ENCODE assay signal across 9 mouse cellular contexts in the genomic region with DNA sequence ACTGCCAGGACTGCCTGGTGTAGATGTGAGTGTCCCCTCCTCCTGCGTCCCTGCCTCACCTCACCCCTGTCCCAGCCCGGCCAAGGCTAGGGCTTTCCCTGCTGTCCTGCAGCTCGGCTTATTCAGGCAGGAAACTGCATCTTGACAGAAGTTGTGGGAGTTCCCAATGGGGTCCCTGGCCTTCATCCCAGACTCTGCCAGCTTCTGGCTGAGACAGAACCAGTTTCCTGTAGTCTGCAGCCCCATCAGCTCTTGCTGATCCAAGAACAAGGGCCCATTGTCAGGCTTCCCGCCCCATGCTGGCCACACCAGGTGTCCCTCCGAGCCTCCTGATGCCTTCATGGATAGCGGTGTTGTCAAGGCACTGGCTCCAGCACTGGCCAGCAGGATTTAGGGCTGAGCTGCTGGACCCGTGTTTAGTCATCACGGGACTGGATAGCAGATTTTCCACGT. TPM values are rescaled to one million over a fixed set of nuclear protein-coding genes. Genes with fewer than 3 reads are reported as not detected.
DNase-seq lines count a peak whose midpoint lies in the region; ATAC-seq lines count a peak whose summit lies in the region.
"Had no signal": no experiment of that assay in that cellular context is flagged by ENCODE, and none has a peak within 500 bp of the region (broad histone marks: within the 10 kb centered on the region; RNA-seq: fewer than 3 reads in every experiment).

No protein-coding gene starts in this region.

- H3K4me1 ChIP-seq in embryonic facial prominence, embryonic 15.5 days = peaks cover 20% of the 10 kb centered on the region
- peaks cover 45% of the 10 kb centered on the region for H3K4me1 ChIP-seq in limb, embryonic 15.5 days
- H3K4me1 ChIP-seq in kidney, embryonic 14.5 days (ENCODE audit: control insufficient read depth, insufficient read depth, low read length) = peaks cover 2% of the 10 kb centered on the region; the same call in 1 of the 2 replicates
- no peaks in the 10 kb centered on the region for H3K4me1 ChIP-seq in liver, embryonic 11.5 days (replicated peaks; ENCODE audit: control insufficient read depth, insufficient read depth, low read length)

- H3K36me3 ChIP-seq in embryonic facial prominence, embryonic 15.5 days = peaks cover under 1% of the 10 kb centered on the region; the same call in 1 of the 2 replicates
- H3K36me3 ChIP-seq in limb, embryonic 15.5 days = peaks cover 3% of the 10 kb centered on the region; the same call in 1 of the 2 replicates
- peaks cover under 1% of the 10 kb centered on the region for H3K36me3 ChIP-seq in kidney, embryonic 14.5 days (ENCODE audit: control insufficient read depth, insufficient read depth, low read length)
- H3K36me3 ChIP-seq in liver, embryonic 11.5 days (ENCODE audit: control insufficient read depth, insufficient read depth, low read length) = no peaks in the 10 kb centered on the region

- 10% methylated on average over 9 of the region's 9 CpGs for WGBS in embryonic facial prominence, embryonic 15.5 days
- 27% methylated on average over 9 of the region's 9 CpGs for WGBS in limb, embryonic 15.5 days
- 29% methylated on average over 9 of the region's 9 CpGs for WGBS in kidney, embryonic 14.5 days
- 32% methylated on average over 9 of the region's 9 CpGs for WGBS in liver, embryonic 11.5 days

- peak overlapping the region; percentile 19; the same call in 1 of the 2 replicates for H3K4me2 ChIP-seq in embryonic facial prominence, embryonic 15.5 days (replicated peaks)
- H3K4me2 ChIP-seq in limb, embryonic 15.5 days = peak overlapping the region; percentile 67
- no peak overlapping the region for H3K4me2 ChIP-seq in kidney, embryonic 14.5 days (replicated peaks; ENCODE audit: low read depth, low read length)
- no peak overlapping the region for H3K4me2 ChIP-seq in liver, embryonic 11.5 days

- peak; percentile 59 to 69 for DNase-seq in layer of hippocampus, postnatal 10 days (ENCODE audit: low spot score in 2 of 2)
- DNase-seq in layer of hippocampus, adult 9-10 months (ENCODE audit: low spot score) = no peak
- peak; percentile 57 to 63 for DNase-seq in cerebellum, adult 18-20 months
- DNase-seq in liver, embryonic 11.5 days (ENCODE audit: low spot score) = no peak
- DNase-seq in heart, postnatal 10 days = no peak

- intact Hi-C loops in heart, postnatal 10 days (cut with DNase I) = no loop called here

- no peak for ATAC-seq in embryonic facial prominence, embryonic 15.5 days (ENCODE audit: insufficient number of reproducible peaks, low FRiP score, low TSS enrichment, low read depth)
- no peak for ATAC-seq in limb, embryonic 15.5 days (ENCODE audit: insufficient number of reproducible peaks, low FRiP score, low TSS enrichment, low read depth)
- ATAC-seq in kidney, embryonic 14.5 days (ENCODE audit: low FRiP score, low TSS enrichment) = no peak
- ATAC-seq in liver, embryonic 11.5 days (replicated peaks; ENCODE audit: low FRiP score) = no peak

- H3K4me3 ChIP-seq in embryonic facial prominence, embryonic 15.5 days (replicated peaks) = no peak overlapping the region
- H3K4me3 ChIP-seq in limb, embryonic 15.5 days = peak overlapping the region; percentile 44
- H3K4me3 ChIP-seq in kidney, embryonic 14.5 days (ENCODE audit: low read length) = no peak overlapping the region
- H3K4me3 ChIP-seq in liver, embryonic 11.5 days (ENCODE audit: low read depth, low read length) = no peak overlapping the region
- H3K4me3 ChIP-seq: erythroblast, embryonic 14.5 days had no signal

- H3K9ac ChIP-seq in embryonic facial prominence, embryonic 15.5 days = no peak overlapping the region
- H3K9ac ChIP-seq in limb, embryonic 15.5 days = peak overlapping the region; percentile 7; the same call in 1 of the 2 replicates
- H3K9ac ChIP-seq in kidney, embryonic 14.5 days (ENCODE audit: low read depth, low read length) = no peak overlapping the region
- no peak overlapping the region for H3K9ac ChIP-seq in liver, embryonic 11.5 days (ENCODE audit: low read depth, low read length)

- peaks cover 19% of the 10 kb centered on the region for H3K27me3 ChIP-seq in embryonic facial prominence, embryonic 15.5 days
- H3K27me3 ChIP-seq in limb, embryonic 15.5 days = peaks cover 16% of the 10 kb centered on the region; the same call in 1 of the 2 replicates
- peaks cover 13% of the 10 kb centered on the region for H3K27me3 ChIP-seq in kidney, embryonic 14.5 days (ENCODE audit: control insufficient read depth, insufficient read depth, low read length)
- peaks cover 34% of the 10 kb centered on the region for H3K27me3 ChIP-seq in liver, embryonic 11.5 days (replicated peaks; ENCODE audit: control insufficient read depth, insufficient read depth, low read length)

- peak overlapping the region; percentile 53; the same call in 1 of the 2 replicates for H3K27ac ChIP-seq in embryonic facial prominence, embryonic 15.5 days (replicated peaks)
- H3K27ac ChIP-seq in limb, embryonic 15.5 days = peak overlapping the region; percentile 84
- H3K27ac ChIP-seq in kidney, embryonic 14.5 days (ENCODE audit: low read depth, low read length) = no peak overlapping the region
- H3K27ac ChIP-seq in liver, embryonic 11.5 days (ENCODE audit: low read depth, low read length) = no peak overlapping the region

- no peaks in the 10 kb centered on the region for H3K9me3 ChIP-seq in embryonic facial prominence, embryonic 15.5 days (replicated peaks)
- H3K9me3 ChIP-seq in limb, embryonic 15.5 days = no peaks in the 10 kb centered on the region
- no peaks in the 10 kb centered on the region for H3K9me3 ChIP-seq in kidney, embryonic 14.5 days (ENCODE audit: control insufficient read depth, low read length)
- no peaks in the 10 kb centered on the region for H3K9me3 ChIP-seq in liver, embryonic 11.5 days (ENCODE audit: control insufficient read depth, low read length)

RNA-seq across cellular contexts. Expression of a gene that starts 3.0 kb away (rescaled TPM):
- total RNA-seq in layer of hippocampus, postnatal 10 days (2021) = 10 to 100 TPM; 26.4 to 39.4 TPM
- 137 and 216 TPM in 2 replicates for polyA plus RNA-seq in embryonic facial prominence, embryonic 15.5 days (2015; fragmentation: Nextera tagmentation; extraction: Ambion mirVana)
- 412 and 416 TPM in 2 replicates for polyA plus RNA-seq in limb, embryonic 15.5 days (2015; fragmentation: Nextera tagmentation; extraction: Ambion mirVana)
- 4.4 and 6.4 TPM in 2 replicates for polyA plus RNA-seq in kidney, embryonic 14.5 days (2014; fragmentation: Nextera tagmentation; extraction: Ambion mirVana)
- 2.6 and 3.4 TPM in 2 replicates for polyA plus RNA-seq in liver, embryonic 11.5 days (2014; fragmentation: Nextera tagmentation; extraction: Ambion mirVana)
- 1 to 10 TPM in 1 of 2 experiments, under 1 TPM in 1; 0.53 to 1.2 TPM for total RNA-seq in heart, postnatal 10 days (2021)

RNA-seq across cellular contexts. Expression of a gene that starts 11.6 kb away (rescaled TPM):
- 10 to 100 TPM; 74.6 to 76.7 TPM for total RNA-seq in layer of hippocampus, postnatal 10 days (2021)
- polyA plus RNA-seq in embryonic facial prominence, embryonic 15.5 days (2015; fragmentation: Nextera tagmentation; extraction: Ambion mirVana) = 62.1 and 62.9 TPM in 2 replicates
- polyA plus RNA-seq in limb, embryonic 15.5 days (2015; fragmentation: Nextera tagmentation; extraction: Ambion mirVana) = 57.3 and 60.6 TPM in 2 replicates
- 82.4 and 83.1 TPM in 2 replicates for polyA plus RNA-seq in kidney, embryonic 14.5 days (2014; fragmentation: Nextera tagmentation; extraction: Ambion mirVana)
- polyA plus RNA-seq in liver, embryonic 11.5 days (2014; fragmentation: Nextera tagmentation; extraction: Ambion mirVana) = 50.7 and 53.4 TPM in 2 replicates
- total RNA-seq in heart, postnatal 10 days (2021) = 10 to 100 TPM; 42.6 to 48.8 TPM

RNA-seq across cellular contexts. Expression of a gene that starts 19.5 kb away (rescaled TPM):
- 10 to 100 TPM; 21.1 to 27.7 TPM for total RNA-seq in layer of hippocampus, postnatal 10 days (2021)
- 28.5 and 29.6 TPM in 2 replicates for polyA plus RNA-seq in embryonic facial prominence, embryonic 15.5 days (2015; fragmentation: Nextera tagmentation; extraction: Ambion mirVana)
- 28.6 and 30.3 TPM in 2 replicates for polyA plus RNA-seq in limb, embryonic 15.5 days (2015; fragmentation: Nextera tagmentation; extraction: Ambion mirVana)
- 52.4 and 53.9 TPM in 2 replicates for polyA plus RNA-seq in kidney, embryonic 14.5 days (2014; fragmentation: Nextera tagmentation; extraction: Ambion mirVana)
- 23.2 and 26.2 TPM in 2 replicates for polyA plus RNA-seq in liver, embryonic 11.5 days (2014; fragmentation: Nextera tagmentation; extraction: Ambion mirVana)
- total RNA-seq in heart, postnatal 10 days (2021) = 10 to 100 TPM; 17.8 to 21.3 TPM

RNA-seq across cellular contexts. Expression of a gene that starts 41.9 kb away (rescaled TPM):
- total RNA-seq in layer of hippocampus, postnatal 10 days (2021) = 1 to 10 TPM; 3.4 to 3.9 TPM
- polyA plus RNA-seq in embryonic facial prominence, embryonic 15.5 days (2015; fragmentation: Nextera tagmentation; extraction: Ambion mirVana) = 0.24 and 0.42 TPM in 2 replicates
- polyA plus RNA-seq in limb, embryonic 15.5 days (2015; fragmentation: Nextera tagmentation; extraction: Ambion mirVana) = 0.22 and 0.45 TPM in 2 replicates
- polyA plus RNA-seq in kidney, embryonic 14.5 days (2014; fragmentation: Nextera tagmentation; extraction: Ambion mirVana) = 0.22 and 0.40 TPM in 2 replicates
- 0.15 and 0.29 TPM in 2 replicates for polyA plus RNA-seq in liver, embryonic 11.5 days (2014; fragmentation: Nextera tagmentation; extraction: Ambion mirVana)
- under 1 TPM in 1 of 2 experiments, not detected in 1; 0.22 TPM for total RNA-seq in heart, postnatal 10 days (2021)
- polyA plus RNA-seq: erythroblast, embryonic 14.5 days had no signal

Comparison
In these comparisons a context has a peak if more than half of its experiments do, and no peak if none do; other contexts are left out.
1. DNase-seq: peak in layer of hippocampus, postnatal 10 days (2 of 2) and cerebellum, adult 18-20 months (2 of 2); none in layer of hippocampus, adult 9-10 months (single experiment), liver, embryonic 11.5 days (single experiment) and heart, postnatal 10 days (0 of 2).
2. H3K27ac ChIP-seq: peak in embryonic facial prominence, embryonic 15.5 days (single experiment) and limb, embryonic 15.5 days (single experiment); none in kidney, embryonic 14.5 days (single experiment) and liver, embryonic 11.5 days (single experiment).
3. H3K4me2 ChIP-seq: peak in embryonic facial prominence, embryonic 15.5 days (single experiment) and limb, embryonic 15.5 days (single experiment); none in kidney, embryonic 14.5 days (single experiment) and liver, embryonic 11.5 days (single experiment).
4. RNA of a gene that starts 3.0 kb away (polyA plus RNA-seq): 412 to 416 TPM in limb, embryonic 15.5 days and 137 to 216 TPM in embryonic facial prominence, embryonic 15.5 days; 4.4 to 6.4 TPM in kidney, embryonic 14.5 days and 2.6 to 3.4 TPM in liver, embryonic 11.5 days; every median in the first group is over 10 times any median in the second.